Mouse (Mus musculus) myocyte (in vitro differentiated cells): ENCODE data around the gene Gm9887.

Experiments
- E2F4 ChIP-seq: IDR thresholded peaks from one replicate; pipeline ENCODE4 v1.6.1; 2011; ENCODE audit warnings: mild to moderate bottlenecking, control low read depth, moderate library complexity; ENCODE audit not compliant: insufficient read depth
- POLR2A ChIP-seq: IDR thresholded peaks from one replicate; pipeline ENCODE4 v1.6.1; 2011; ENCODE audit warnings: low read depth, mild to moderate bottlenecking, control low read depth, moderate library complexity; ENCODE audit not compliant: insufficient read length

GRCm38 (mm10) chr12:69361919-69362318, 10.3 kb downstream of the Gm9887 start:
- TF ChIP-seq E2F4 (no peak), POLR2A (no peak)
